Mouse (Mus musculus) gastrocnemius, adult 8-10 months (tissue): ENCODE data around the gene Lrmda. TPM values are rescaled to one million over a fixed set of nuclear protein-coding genes. Genes with fewer than 3 reads are reported as not detected.

Experiments used
- DNase-seq, 2 experiments: peaks; one replicate each; pipeline ENCODE4 v3.0.0; 2022; ENCODE audit warnings: low spot score in 2 of 2
- total RNA-seq, 4 experiments: library from RNA; stranded (reverse); gene quantifications; 2 replicates each; pipeline ENCODE4 v1.2.4; 2022

Lrmda gene
- total RNA-seq, 4 experiments from 2014 or later, result 2.2 to 3.2 (median 2.6) TPM

- DNase-seq, result no peak
These were observed 688.6 kb downstream of the Lrmda start for GRCm38 (mm10) chr14:22707958-22708701.

GRCm38 (mm10) chr14:22710071-22710661 is 690.7 kb downstream of the Lrmda start:
- no peak for DNase-seq

GRCm38 (mm10) chr14:22712388-22712787 is 692.9 kb downstream of the Lrmda start:
- no peak for DNase-seq

- DNase-seq, result no peak
These were observed 696.3 kb downstream of the Lrmda start for GRCm38 (mm10) chr14:22715581-22716378.

- no peak for DNase-seq
These were observed 700.5 kb downstream of the Lrmda start for GRCm38 (mm10) chr14:22719968-22720367.

GRCm38 (mm10) chr14:22721845-22722244 is 702.3 kb downstream of the Lrmda start:
- DNase-seq, result no peak

- no peak for DNase-seq
These were observed 708.0 kb downstream of the Lrmda start for GRCm38 (mm10) chr14:22727548-22727947.

- no peak for DNase-seq
These were observed 709.2 kb downstream of the Lrmda start for GRCm38 (mm10) chr14:22728611-22729223.

- no peak for DNase-seq
These were observed 719.1 kb downstream of the Lrmda start for GRCm38 (mm10) chr14:22738603-22739002.

- DNase-seq, result no peak
These were observed 723.0 kb downstream of the Lrmda start for GRCm38 (mm10) chr14:22742527-22742926.

- no peak for DNase-seq
These were observed 723.8 kb downstream of the Lrmda start for GRCm38 (mm10) chr14:22743264-22743663.

- DNase-seq, result no peak
These were observed 725.2 kb downstream of the Lrmda start for GRCm38 (mm10) chr14:22744701-22745100.

- DNase-seq, result no peak
These were observed 725.9 kb downstream of the Lrmda start for GRCm38 (mm10) chr14:22745263-22745881.

GRCm38 (mm10) chr14:22745882-22746480 is 726.5 kb downstream of the Lrmda start:
- no peak for DNase-seq

GRCm38 (mm10) chr14:22747816-22748215 is 728.3 kb downstream of the Lrmda start:
- no peak for DNase-seq

- no peak for DNase-seq
These were observed 730.9 kb downstream of the Lrmda start for GRCm38 (mm10) chr14:22750409-22750808.

GRCm38 (mm10) chr14:22751290-22751689 is 731.8 kb downstream of the Lrmda start:
- no peak for DNase-seq

- DNase-seq, result no peak
These were observed 735.1 kb downstream of the Lrmda start for GRCm38 (mm10) chr14:22754633-22755032.

- DNase-seq, result no peak
These were observed 738.0 kb downstream of the Lrmda start for GRCm38 (mm10) chr14:22757493-22757892.

GRCm38 (mm10) chr14:22759216-22759615 is 739.7 kb downstream of the Lrmda start:
- DNase-seq, result no peak

GRCm38 (mm10) chr14:22759673-22760072 is 740.2 kb downstream of the Lrmda start:
- DNase-seq, result no peak
